Mouse (Mus musculus): ENCODE results near the gene Gm13287. TPM values are rescaled to one million over a fixed set of nuclear protein-coding genes. Genes with fewer than 3 reads are reported as not detected.
"Not testable (repeated sequence)": the region's sequence is repeated elsewhere in the genome, so short reads cannot be mapped to it uniquely, and the experiment has no call there.

Gene Gm13287
- polyA plus RNA-seq (2012): not detected in 2 replicates

GRCm38 (mm10) chr4:88802954-88803353 is at the start of gene Gm13287:
Gene Gm13287, plus strand, starts transcription at chr4:88803254.
- not testable (repeated sequence) for TF ChIP-seq GATA1 (IDR thresholded peaks at IDR 0.05; ENCODE audit: low read length)

- not testable (repeated sequence) for TF ChIP-seq GATA1 (IDR thresholded peaks at IDR 0.05; ENCODE audit: low read length)
Measured at GRCm38 (mm10) chr4:88754818-88755340, 48.2 kb upstream of the Gm13287 start, which contains the start of gene Gm13271. Gene Gm13271, plus strand, starts transcription at chr4:88754868.

- not testable (repeated sequence) for TF ChIP-seq GATA1 (IDR thresholded peaks at IDR 0.05; ENCODE audit: low read length)
Measured at GRCm38 (mm10) chr4:88759610-88760268, 43.3 kb upstream of the Gm13287 start, which contains the start of gene Gm13283. Gene Gm13283, plus strand, starts transcription at chr4:88760119.

- not testable (repeated sequence) for TF ChIP-seq GATA1 (IDR thresholded peaks at IDR 0.05; ENCODE audit: low read length)
Measured at GRCm38 (mm10) chr4:88773534-88773933, 29.5 kb upstream of the Gm13287 start, which contains the start of gene Gm13290. Gene Gm13290, plus strand, starts transcription at chr4:88773834.

- TF ChIP-seq GATA1 (IDR thresholded peaks at IDR 0.05; ENCODE audit: low read length): not testable (repeated sequence)
Measured at GRCm38 (mm10) chr4:88776622-88777021, 26.4 kb upstream of the Gm13287 start, which contains the start of gene Gm13289. Gene Gm13289, plus strand, starts transcription at chr4:88776922.

GRCm38 (mm10) chr4:88779550-88779949 is 23.5 kb upstream of the Gm13287 start, which contains the start of gene Gm13272:
Gene Gm13272, plus strand, starts transcription at chr4:88779850.
- TF ChIP-seq GATA1 (IDR thresholded peaks at IDR 0.05; ENCODE audit: low read length): not testable (repeated sequence)

GRCm38 (mm10) chr4:88781831-88782230 is 21.2 kb upstream of the Gm13287 start, which contains the start of gene Ifnz:
Gene Ifnz, plus strand, starts transcription at chr4:88782131.
- TF ChIP-seq GATA1 (IDR thresholded peaks at IDR 0.05; ENCODE audit: low read length): not testable (repeated sequence)

- not testable (repeated sequence) for TF ChIP-seq GATA1 (IDR thresholded peaks at IDR 0.05; ENCODE audit: low read length)
Measured at GRCm38 (mm10) chr4:88785409-88785808, 17.6 kb upstream of the Gm13287 start, which contains the start of gene Gm13276. Gene Gm13276, plus strand, starts transcription at chr4:88785709.

GRCm38 (mm10) chr4:88788402-88788801 is 14.7 kb upstream of the Gm13287 start, which contains the start of gene Gm13277:
Gene Gm13277, plus strand, starts transcription at chr4:88788632.
- TF ChIP-seq GATA1 (IDR thresholded peaks at IDR 0.05; ENCODE audit: low read length): not testable (repeated sequence)

GRCm38 (mm10) chr4:88791250-88791649 is 11.8 kb upstream of the Gm13287 start, which contains the start of gene Gm13278:
Gene Gm13278, plus strand, starts transcription at chr4:88791550.
- not testable (repeated sequence) for TF ChIP-seq GATA1 (IDR thresholded peaks at IDR 0.05; ENCODE audit: low read length)

GRCm38 (mm10) chr4:88793936-88794675 is 8.9 kb upstream of the Gm13287 start, which contains the start of gene Gm13275:
Gene Gm13275, plus strand, starts transcription at chr4:88794487.
- not testable (repeated sequence) for TF ChIP-seq GATA1 (IDR thresholded peaks at IDR 0.05; ENCODE audit: low read length)

- not testable (repeated sequence) for TF ChIP-seq GATA1 (IDR thresholded peaks at IDR 0.05; ENCODE audit: low read length)
Measured at GRCm38 (mm10) chr4:88797097-88797496, 6.0 kb upstream of the Gm13287 start, which contains the start of gene Gm13279. Gene Gm13279, plus strand, starts transcription at chr4:88797397.

- not testable (repeated sequence) for TF ChIP-seq GATA1 (IDR thresholded peaks at IDR 0.05; ENCODE audit: low read length)
Measured at GRCm38 (mm10) chr4:88799365-88799764, 3.7 kb upstream of the Gm13287 start, which contains the start of gene Gm13285. Gene Gm13285, plus strand, starts transcription at chr4:88799665.

GRCm38 (mm10) chr4:88805231-88805630 is 2.2 kb downstream of the Gm13287 start, which contains the start of gene Gm13288:
Gene Gm13288, plus strand, starts transcription at chr4:88805531.
- TF ChIP-seq GATA1 (IDR thresholded peaks at IDR 0.05; ENCODE audit: low read length): not testable (repeated sequence)

GRCm38 (mm10) chr4:88815928-88816327 is 12.9 kb downstream of the Gm13287 start, which contains the start of gene Ifna7:
Gene Ifna7, plus strand, starts transcription at chr4:88816228.
- no peak for TF ChIP-seq GATA1 (IDR thresholded peaks at IDR 0.05; ENCODE audit: low read length)

Data from G1E-ER4 (cell line).